Mouse (Mus musculus) spleen, postnatal 10 days (tissue): ENCODE results near the gene Maml2.

ENCODE experiments used
- DNase-seq, 2 experiments: peaks; one replicate each; pipeline ENCODE4 v3.0.0; 2021 to 2022; ENCODE audit warnings: low spot score in 2 of 2

Maml2 gene

DNA sequence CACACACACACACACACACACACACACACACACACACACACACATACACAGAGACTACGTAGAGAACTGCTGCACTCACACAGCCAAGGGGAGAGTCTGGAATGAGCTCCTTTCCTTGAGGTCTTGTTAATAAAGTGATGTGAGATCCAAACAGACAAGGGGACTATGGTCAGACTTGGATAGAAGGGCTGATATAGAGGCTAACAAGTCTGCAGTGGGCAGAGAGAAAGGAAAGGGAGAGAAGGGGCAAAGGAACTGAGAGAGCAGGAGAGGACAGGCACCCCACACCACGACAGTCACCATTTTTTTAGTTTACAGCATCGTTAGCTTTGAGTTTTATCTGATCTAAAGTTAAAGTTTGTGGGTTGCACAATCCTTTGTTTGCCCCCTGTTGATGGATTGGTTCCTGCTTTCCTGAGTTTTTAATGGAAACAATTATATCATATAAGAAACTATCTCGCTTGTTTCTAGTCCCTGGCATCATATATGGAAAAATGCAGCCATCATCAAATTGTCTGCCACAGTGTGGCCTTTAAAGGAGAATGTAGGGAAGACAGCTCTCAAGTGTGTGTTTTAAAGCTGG lies 149.0 kb downstream of the Maml2 start, which contains the start of gene Gm17571:
Gene Gm17571, minus strand, starts transcription at position 51 of the 583 bp plus-strand sequence.
- DNase-seq: no peak

DNA sequence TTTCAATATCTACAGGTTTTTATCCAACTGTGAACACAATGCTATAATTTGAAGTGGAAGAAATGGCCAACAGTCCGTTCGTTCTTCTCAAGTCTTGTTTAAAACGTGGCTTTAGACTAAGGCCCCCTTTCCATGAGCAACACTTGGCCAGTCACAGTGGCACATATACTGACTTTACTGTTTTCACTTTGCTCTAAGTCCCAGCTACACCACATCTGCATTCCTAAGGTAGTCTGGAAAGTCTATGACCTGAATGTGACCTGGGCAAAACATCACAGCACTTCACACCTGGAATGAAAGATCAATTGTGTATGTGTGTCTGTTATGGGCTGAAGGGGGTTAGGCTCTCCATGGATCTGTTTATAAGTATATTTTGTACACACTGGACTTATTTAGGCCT lies 151.0 kb downstream of the Maml2 start:
- no peak for DNase-seq

DNA sequence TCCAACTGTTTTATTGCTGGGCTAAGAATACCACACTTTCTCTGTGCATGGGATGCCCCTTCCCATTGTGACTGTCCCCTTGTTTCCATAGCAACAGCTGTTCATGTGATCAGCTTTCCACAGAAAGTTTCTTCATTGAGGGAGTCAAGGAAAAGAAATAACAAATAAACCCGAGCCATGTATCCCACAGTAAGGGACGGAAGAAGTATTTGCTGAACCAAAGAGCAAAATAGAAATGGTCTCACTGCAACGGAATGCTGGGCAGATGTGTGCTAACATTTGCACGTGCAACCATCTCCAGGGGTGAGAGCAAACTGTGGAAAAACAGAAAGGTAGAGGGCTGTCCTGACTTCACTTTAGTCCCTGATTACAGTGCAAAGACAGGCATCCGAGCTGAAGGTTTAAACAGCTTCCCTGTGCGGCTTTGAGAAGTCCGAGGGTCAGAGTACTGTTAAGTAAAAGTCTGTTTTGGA lies 156.9 kb downstream of the Maml2 start:
- DNase-seq: no peak

DNA sequence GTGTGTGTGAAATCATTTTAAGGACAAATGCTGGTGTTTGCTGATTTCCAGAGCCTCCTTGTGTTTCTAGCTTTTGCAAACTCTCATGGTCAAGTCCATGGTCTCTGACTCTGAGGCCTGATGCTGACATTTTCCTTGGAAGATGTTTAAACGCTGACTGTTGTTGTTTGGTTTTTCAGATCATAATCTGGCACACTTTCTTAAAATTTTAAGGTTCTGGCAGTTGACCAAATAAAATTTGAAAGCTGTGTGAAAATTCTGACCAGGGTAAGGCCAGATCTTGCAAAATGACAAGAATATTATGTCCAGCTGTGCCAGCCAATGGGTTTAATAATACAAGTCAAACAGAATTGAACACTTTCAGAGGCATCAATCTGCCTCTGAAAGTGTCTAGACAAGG lies 157.5 kb downstream of the Maml2 start:
- no peak for DNase-seq

DNA sequence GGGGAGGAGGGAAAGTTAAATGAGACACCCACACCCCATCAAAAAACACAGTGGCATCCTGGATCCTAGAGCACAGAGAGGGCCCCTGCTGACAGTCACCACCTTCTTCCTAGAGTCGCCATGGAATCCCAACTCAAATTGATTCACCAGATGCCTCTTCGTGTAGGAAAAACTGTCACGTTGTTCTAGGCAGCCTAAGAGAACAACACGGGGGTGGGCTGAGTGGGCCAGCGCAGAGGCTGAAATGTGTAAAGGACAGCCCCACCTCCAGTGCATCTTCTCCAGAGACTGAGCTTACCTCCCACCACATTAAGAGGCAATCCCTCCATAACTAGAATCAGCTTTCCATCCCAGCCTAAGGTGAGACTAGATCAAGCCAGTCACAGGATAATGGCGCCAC lies 160.0 kb downstream of the Maml2 start:
- no peak for DNase-seq

DNA sequence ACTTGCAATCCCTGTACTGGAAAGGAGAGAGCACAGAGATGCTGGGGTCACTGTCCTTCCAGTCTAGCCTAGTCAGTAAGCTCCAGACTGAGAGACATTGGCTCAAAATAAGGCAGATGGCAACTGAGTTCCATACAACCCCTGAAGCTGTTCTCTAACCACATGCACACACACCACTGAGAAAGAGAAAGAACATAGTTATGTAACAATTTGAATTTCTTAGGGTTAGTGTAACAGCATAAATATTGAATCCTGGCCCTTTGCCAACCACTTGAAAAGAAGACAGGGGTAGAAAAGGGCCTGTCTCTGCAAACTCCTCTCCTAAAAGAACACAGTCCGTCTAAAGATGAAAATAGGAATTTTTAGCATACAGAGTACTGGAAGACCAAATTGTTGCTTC lies 161.6 kb downstream of the Maml2 start:
- DNase-seq: no peak

DNA sequence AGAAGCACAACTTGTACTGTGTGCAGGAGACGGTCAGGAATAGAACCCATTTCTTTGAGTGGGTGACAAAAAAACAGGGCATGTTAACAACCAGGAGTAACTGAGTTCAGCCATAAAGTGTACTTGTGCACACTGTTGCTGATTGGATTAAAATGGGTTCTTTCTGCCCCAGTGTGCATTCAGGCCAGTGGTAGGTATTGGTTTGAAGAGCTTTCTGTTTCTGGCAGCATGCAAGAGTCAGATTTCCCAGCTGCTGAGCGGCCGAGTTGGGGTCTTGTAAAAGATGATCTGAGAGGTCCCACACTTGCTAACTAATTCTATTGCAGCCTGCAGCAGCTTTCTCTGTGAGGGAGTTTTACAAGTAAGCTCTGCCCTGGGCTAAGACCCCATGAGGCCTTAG lies 162.3 kb downstream of the Maml2 start:
- no peak for DNase-seq

DNA sequence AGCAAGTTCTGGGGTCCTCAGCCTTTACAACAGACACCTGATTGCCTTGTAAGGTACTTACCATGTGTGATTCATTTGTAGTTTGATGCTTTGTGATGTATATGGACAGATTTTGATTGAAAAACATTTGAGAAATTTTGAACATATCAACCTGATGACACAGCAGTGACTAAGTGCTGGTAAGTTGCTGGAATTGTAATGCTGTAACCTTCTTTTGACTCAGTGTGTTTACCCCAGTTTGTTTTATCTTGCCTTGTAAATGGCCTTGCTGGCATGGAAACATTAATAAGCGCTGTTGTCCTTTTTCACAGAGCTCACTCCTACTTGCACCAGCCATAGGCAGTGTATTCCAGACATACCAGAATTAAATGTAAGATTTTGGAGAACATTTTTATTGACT lies 163.2 kb downstream of the Maml2 start:
- DNase-seq: no peak

DNA sequence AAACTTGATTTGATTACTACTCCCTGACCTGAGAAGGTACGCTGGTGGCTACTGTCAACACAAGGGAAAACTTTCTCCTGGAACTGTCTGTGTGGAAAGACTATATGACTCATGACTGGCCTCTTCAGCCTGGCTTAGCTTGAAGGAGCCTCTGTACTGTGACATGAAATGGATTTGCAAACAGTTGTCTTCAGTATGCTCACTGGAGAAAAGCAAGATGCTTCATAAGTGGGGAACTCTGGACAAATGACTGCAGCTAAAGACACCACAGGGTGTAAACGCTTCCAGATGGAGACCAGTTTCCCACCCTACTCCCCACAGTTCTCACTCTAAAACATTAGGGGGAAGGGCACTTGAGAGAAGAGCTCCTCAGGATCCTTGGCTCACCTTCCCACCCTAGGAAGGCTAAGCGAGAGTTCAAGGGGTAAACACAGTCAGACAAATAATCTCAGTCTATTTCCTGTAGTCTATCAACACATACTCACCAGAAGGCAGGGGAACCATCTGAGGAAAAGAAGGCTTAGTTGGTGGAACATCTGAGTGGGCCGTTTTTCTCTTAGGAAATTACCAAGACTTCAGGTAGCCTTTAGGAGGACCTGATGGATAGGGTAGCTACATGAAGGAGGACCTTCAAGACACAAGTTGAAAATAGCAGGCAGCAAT lies 167.7 kb downstream of the Maml2 start:
- DNase-seq: no peak

DNA sequence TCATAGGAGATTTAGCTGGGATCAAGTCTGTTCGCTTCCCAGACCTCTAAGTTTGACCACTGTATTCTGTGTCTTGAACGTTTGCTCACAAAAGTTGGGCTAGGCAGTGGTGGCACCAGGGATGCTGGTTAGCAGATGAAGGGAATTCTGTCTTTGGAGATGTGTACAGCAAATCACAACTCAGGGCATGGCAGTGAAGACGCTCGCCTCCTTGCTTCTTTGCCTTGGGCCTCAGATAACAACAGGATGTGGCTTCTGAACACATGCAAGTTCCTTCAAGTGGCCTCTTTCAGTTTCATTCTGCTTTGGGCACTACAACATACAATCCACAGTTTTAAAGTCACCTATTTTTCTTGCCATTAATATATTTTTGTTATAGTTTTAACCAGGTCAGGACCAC lies 168.6 kb downstream of the Maml2 start:
- DNase-seq: peak; percentile 23 to 48

DNA sequence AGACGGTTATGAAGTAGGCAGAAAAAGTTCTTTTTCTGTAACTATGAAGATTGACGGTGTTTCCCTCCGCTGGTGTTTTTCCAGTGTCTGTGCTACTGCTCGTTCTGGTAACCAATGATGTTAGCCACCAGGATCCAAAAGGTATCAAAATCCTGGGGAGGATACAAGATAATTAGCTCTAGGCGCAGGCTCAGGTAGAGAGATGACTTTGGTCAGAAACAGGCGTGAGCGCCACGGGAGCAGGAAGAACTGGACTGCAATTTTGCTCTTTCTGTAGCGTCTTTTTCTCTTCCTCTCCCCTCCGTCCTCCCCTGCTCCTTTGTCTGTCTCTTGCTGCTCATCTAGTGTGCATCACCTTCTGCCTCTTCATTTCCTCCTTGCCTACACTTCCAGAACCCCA lies 169.1 kb downstream of the Maml2 start:
- DNase-seq: peak in 1 of 2 experiments; percentile 27

DNA sequence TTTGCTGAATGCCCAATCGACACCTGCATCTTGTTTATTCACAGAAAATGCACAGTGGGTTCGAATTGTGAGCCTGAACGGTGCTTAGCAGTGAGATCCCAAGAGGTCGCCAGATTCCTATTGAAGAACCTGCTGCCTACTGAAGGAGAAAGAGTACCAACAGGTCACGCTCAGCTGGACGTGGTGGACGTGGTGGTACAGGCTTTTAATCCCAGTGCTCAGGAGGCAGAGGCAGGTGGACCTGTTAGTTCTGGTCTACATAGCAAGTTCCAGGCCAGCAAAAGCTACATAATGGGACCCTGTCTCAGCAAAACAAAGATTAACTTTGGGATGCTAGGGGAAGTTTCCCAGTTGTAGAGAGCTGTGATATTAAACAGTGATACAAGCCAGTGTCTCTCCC lies 170.0 kb downstream of the Maml2 start:
- no peak for DNase-seq

DNA sequence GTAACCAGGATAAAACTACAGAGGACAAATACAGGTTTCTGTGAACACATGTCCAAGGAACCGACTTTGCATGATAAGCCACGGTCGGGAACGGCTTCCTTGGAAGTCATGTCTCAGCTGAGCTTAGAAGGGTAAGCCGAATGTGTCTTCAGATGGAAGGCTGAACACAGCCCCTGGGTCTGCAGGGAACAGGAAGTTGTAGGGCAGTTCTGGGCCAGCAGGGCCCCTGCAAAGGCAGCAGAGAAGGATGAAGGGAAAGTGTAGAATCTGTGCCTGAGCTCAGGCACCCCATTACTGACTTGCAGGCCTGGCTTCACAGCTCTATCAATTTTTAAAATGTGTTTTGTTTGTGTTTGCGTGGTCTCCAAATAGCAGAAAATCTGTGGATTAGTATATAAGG lies 171.0 kb downstream of the Maml2 start:
- peak in 1 of 2 experiments; percentile 29 for DNase-seq

DNA sequence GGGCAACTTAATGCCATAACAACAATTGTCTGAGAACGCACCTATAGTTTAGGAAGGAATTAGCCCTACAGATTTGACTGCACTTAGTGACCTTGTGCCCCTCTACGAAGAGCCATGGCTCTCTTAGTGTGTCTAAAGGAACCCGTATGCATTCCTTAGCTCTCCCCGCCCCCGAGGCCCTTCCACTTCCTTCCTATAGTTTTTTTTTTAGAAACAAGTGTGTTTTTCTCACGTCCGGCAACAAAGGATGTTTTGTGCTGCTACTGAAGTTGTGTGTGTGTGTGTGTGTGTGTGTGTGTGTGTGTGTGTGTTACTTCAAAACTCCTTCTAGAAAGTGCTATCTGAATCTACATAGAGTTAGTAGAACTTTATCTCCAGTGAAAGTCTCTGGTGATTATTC lies 172.3 kb downstream of the Maml2 start:
- peak in 1 of 2 experiments; percentile 60 for DNase-seq

DNA sequence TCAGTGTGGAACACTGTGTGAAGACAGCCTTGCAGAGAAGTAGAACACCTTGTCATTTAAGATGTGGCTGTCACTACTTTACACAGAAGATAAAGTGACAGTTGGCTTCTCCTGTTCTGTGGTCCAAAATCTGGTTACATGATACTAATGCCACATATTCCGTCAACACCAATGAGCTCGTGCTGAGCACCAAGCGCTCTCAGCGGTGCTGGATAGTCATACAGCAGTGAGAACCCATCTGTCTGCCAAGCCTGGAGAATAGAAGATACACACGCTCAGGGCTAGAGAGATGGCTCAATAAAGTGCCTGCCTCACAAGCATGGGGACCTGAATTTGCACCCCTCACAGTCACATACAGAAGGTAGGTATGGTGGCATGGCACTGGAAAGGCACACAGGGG lies 177.2 kb downstream of the Maml2 start:
- no peak for DNase-seq

DNA sequence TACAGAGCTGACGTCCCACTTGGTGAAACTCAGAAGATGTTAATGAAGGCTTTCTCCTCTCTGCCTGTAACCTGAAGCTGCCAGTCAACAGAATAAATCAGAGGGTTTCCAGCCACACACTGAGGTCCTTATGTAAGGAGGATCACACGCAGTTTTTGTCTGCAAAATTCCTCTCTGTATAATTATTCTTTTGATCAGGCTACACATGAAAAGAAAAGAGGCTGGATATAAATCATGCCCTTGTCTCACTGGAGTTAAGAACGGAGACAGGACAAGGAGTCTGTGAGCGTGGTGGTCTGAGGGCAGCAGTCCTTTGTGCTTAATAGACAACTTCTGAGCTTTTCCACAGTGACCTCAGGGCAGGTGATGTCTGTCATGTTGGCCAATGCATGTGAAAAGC lies 181.5 kb downstream of the Maml2 start:
- DNase-seq: no peak

DNA sequence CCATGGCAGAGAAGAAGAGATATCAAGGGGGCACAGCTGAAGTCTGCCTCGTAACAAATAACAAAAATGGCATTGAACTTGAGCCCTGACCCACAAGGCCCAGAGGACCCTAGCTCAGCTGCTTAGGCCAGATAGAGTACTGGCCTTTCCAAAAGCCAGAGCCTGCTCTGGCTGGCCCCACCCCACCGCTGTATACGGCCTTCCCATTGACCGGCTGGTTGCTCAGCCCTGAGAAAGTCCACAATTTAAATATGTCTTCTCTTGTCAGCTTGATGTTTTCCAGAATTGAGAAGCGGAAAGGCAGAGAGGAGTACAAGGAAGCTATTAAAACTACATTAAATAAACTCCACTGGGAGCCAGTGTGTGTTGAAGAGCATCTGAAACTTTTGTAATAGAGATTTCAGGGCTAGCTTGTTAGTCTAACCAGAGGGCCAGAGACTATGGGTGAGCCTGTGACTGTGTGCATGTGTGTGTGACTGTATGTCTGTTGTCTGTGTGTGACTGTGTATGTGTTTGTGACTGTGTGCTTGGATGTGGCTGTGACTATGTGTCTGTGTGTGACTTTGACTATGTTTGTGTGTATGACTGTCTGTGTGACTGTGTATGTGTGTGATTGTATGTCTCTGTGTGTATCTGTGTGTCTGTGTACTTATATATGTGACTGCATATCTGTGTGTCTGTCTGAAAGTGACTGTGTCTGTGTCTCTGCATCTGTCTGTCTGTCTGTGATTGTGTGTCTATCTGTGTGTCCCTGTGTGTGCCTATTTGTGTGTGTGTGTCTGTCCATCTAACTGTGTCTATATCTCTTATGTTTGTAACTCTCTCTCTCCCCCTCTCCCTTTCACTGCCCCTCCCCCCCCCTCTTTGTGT lies 185.7 kb downstream of the Maml2 start:
- no peak for DNase-seq

DNA sequence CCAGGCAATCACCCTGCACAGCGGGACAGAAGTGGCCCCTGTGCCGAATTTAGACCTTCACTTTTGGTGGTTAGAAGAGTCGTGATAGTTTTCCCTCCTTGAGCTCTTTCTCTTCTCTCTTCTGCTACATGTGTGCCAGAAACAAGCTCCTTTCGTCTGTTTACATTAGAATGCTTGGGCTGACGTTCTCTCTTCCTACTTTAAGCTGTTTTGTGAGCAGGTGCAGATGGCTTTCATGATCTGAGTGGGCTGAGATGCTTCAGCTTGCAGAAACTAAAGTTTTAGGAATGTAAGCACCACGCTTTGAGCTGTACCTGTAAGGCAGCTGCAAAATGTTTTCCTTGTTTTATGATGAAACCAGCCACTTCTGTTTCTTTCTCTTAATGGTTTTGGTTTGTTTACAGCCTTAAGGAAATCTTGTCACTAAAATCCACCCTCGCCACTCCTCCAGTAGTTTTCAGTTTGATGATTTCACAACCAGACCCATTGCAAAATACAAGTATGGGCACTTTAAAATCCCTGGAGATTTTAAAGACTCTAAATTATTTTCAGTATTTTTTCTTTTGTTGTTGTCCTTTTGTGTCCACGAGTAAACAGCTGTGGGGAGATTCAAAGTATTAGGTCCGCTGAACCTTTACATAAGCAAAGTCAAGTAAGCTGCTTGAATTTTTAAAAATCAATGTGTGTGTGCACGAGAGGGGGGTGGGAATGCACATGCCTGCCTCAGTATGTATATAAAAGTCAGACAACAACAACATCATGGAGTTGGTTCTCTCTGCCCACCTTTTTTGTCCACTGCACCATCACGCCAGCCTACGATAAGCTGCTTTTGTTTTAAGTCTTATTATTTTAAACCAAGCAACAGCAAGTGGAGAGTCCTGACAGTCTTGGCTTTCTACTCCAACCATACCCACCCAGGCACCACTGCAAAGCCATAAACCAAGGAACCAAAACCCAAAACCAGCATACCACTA lies 186.8 kb downstream of the Maml2 start:
- no peak for DNase-seq

DNA sequence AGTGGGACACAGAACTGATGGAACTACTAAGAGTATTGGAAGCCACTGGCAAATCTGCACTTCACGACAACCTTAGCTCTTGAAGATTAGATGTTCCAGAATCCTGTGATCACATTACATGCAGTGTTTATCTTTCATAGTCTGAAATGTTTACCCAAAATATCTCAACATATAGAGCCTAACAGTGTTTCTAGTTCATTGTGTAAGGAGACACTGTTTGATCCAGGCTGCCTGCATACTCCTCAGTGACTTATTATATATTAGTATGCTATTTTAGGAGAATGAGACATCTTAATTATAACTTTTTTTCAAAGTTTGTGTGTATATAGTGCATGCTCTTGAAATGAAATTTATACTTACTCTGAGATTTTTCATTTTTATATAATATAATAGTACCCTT lies 188.2 kb downstream of the Maml2 start:
- DNase-seq: no peak

DNA sequence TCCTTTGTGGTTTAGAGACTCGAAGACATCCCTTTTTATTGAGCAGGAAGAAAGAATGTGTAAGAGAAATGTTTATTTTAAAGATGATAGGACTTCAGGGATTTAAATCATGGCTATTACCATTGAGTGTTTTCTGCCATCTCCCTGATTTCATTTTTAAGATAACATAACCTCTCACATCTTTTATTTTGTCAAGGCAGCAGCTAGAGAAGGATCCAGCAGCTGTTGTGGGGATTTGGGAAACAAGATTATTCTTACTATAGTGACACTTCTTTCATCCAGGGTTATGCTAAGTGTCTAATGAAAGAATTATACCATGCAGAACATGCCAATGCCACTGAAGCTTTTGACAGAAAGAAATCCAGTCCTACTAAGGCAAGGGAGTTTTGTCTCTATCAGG lies 193.3 kb downstream of the Maml2 start:
- no peak for DNase-seq

DNA sequence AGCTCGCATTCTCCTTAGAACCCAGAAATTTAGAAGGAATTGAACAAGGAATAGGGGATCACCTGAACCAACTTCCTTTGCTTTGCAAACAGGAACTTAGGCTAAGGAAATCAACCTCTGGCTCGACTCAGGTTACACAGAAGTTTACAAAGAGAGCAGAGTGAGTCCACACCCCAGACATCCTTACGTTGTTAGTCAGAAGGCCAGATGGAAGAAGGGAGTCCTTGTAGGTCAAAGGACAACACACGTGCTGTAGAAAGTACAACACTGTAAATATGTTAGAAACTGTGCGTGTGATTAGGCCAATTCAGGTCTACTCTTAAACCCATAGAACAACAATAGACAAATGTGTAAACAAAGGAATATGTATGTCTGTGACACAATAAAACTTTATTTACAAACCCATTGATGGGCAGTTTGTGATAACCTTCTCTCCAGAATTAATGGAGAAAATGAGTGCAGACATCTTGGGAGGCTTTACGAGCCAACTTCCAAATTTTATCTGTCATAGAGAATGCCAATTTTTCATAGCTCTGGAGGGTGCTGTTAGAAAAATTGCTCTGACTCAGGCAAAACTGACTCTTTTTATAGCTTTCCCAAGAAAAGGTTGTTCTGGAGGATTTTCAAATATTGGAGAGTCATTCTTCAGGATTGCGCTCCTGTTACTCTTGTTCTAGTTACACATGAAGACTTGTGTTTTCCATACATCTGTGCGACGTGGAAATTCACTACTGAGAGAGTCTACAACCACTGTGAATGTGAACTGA lies 194.3 kb downstream of the Maml2 start:
- DNase-seq: no peak
